8 mouse cellular contexts compared by ENCODE assay signal in the genomic region with DNA sequence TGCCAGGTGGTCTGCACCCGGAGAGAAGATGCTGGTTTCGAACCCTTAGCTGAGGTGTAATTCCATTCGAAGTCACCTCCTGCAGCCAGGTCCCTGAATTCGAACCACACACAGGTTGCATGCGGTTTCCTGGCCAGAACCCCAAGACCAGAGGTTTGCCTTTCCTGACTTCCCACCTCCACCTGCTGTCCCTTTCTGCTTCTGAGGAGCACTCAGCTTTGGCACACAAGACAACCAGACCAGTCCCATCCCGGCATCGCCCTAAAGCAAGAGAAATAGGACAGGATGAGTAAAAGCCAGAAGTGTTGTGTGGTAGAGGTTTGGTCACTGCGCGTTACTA. TPM values are rescaled to one million over a fixed set of nuclear protein-coding genes. Genes with fewer than 3 reads are reported as not detected.
DNase-seq lines count a peak whose midpoint lies in the region; ATAC-seq lines count a peak whose summit lies in the region.

No protein-coding gene starts in this region.

- H3K4me2 ChIP-seq in heart, embryonic 16.5 days (ENCODE audit: low read depth, low read length): peak overlapping the region; percentile 90
- H3K4me2 ChIP-seq in hindbrain, embryonic 13.5 days: peak overlapping the region; percentile 82
- H3K4me2 ChIP-seq in midbrain, embryonic 14.5 days (ENCODE audit: low read length): peak overlapping the region; percentile 81

- H3K27ac ChIP-seq in heart, embryonic 16.5 days (ENCODE audit: low read length): peak overlapping the region; percentile 96
- peak overlapping the region; percentile 87 for H3K27ac ChIP-seq in hindbrain, embryonic 13.5 days
- peak overlapping the region; percentile 89 for H3K27ac ChIP-seq in midbrain, embryonic 14.5 days (replicated peaks; ENCODE audit: low read depth, low read length)

- peaks cover 7% of the 10 kb centered on the region for H3K4me1 ChIP-seq in heart, embryonic 16.5 days (ENCODE audit: control insufficient read depth, insufficient read depth, low read length)
- peaks cover 16% of the 10 kb centered on the region for H3K4me1 ChIP-seq in hindbrain, embryonic 13.5 days (replicated peaks)
- H3K4me1 ChIP-seq in midbrain, embryonic 14.5 days (ENCODE audit: control insufficient read depth, insufficient read depth, low read length): peaks cover 20% of the 10 kb centered on the region

- 22% methylated on average over 9 of the region's 9 CpGs for WGBS in heart, embryonic 16.5 days
- WGBS in hindbrain, embryonic 13.5 days: 37% methylated on average over 9 of the region's 9 CpGs
- 38% methylated on average over 9 of the region's 9 CpGs for WGBS in midbrain, embryonic 14.5 days

- no peak for DNase-seq in heart, postnatal 4 days
- peak; percentile 32 for DNase-seq in ZHBTc4 (ENCODE audit: low read depth, low spot score)
- DNase-seq in midbrain, embryonic 14.5 days: no peak
- DNase-seq in gastrocnemius, postnatal 36 days: no peak
- DNase-seq in adipocyte (ENCODE audit: low spot score): no peak
- no peak for DNase-seq in urinary bladder, postnatal 10 days (ENCODE audit: low spot score)

- H3K9me3 ChIP-seq in heart, embryonic 16.5 days (replicated peaks; ENCODE audit: control insufficient read depth, low read length): no peaks in the 10 kb centered on the region
- H3K9me3 ChIP-seq in hindbrain, embryonic 13.5 days: no peaks in the 10 kb centered on the region
- H3K9me3 ChIP-seq in midbrain, embryonic 14.5 days (ENCODE audit: control insufficient read depth, low read length): no peaks in the 10 kb centered on the region

- no peaks in the 10 kb centered on the region for H3K27me3 ChIP-seq in heart, embryonic 16.5 days (ENCODE audit: control insufficient read depth, insufficient read depth, low read length)
- no peaks in the 10 kb centered on the region for H3K27me3 ChIP-seq in hindbrain, embryonic 13.5 days
- no peaks in the 10 kb centered on the region for H3K27me3 ChIP-seq in midbrain, embryonic 14.5 days (ENCODE audit: control insufficient read depth, insufficient read depth, low read length)

- no peak for ATAC-seq in heart, embryonic 16.5 days (replicated peaks; ENCODE audit: extremely low read depth, insufficient read depth, low FRiP score)
- ATAC-seq in hindbrain, embryonic 13.5 days (ENCODE audit: low FRiP score): no peak; the same call in 1 of the 2 replicates
- no peak for ATAC-seq in midbrain, embryonic 14.5 days (ENCODE audit: low FRiP score, low TSS enrichment)

- H3K4me3 ChIP-seq in heart, embryonic 16.5 days (ENCODE audit: low read length): peak overlapping the region; percentile 88
- H3K4me3 ChIP-seq in hindbrain, embryonic 13.5 days: peak overlapping the region; percentile 78
- H3K4me3 ChIP-seq in midbrain, embryonic 14.5 days (replicated peaks; ENCODE audit: low read depth, low read length): peak overlapping the region; percentile 80

- intact Hi-C loops in gastrocnemius, postnatal 36 days (cut with DNase I): loop anchor here (5.0 kb wide), 1 partner anchor 119 kb away; no protein-coding TSS in a partner anchor

- H3K9ac ChIP-seq in heart, embryonic 16.5 days (ENCODE audit: low read length): peak overlapping the region; percentile 84
- H3K9ac ChIP-seq in hindbrain, embryonic 13.5 days: peak overlapping the region; percentile 87
- H3K9ac ChIP-seq in midbrain, embryonic 14.5 days (replicated peaks; ENCODE audit: low read length): peak overlapping the region; percentile 88

- H3K36me3 ChIP-seq in heart, embryonic 16.5 days (ENCODE audit: control insufficient read depth, insufficient read depth): no peaks in the 10 kb centered on the region
- no peaks in the 10 kb centered on the region for H3K36me3 ChIP-seq in hindbrain, embryonic 13.5 days
- no peaks in the 10 kb centered on the region for H3K36me3 ChIP-seq in midbrain, embryonic 14.5 days (ENCODE audit: control insufficient read depth, insufficient read depth, low read length)

RNA-seq across cellular contexts. Expression of a gene that starts 0.5 kb away (rescaled TPM):
- polyA plus RNA-seq in heart, embryonic 16.5 days (2015; fragmentation: Nextera tagmentation; extraction: Ambion mirVana): 434 and 446 TPM in 2 replicates
- 100 to 1,000 TPM; 888 to 905 TPM for total RNA-seq in heart, postnatal 4 days (2021)
- 35.3 and 40.5 TPM in 2 replicates for polyA plus RNA-seq in hindbrain, embryonic 13.5 days (2015; fragmentation: Nextera tagmentation; extraction: Ambion mirVana)
- 47.2 and 51.8 TPM in 2 replicates for polyA plus RNA-seq in midbrain, embryonic 14.5 days (2014; fragmentation: Nextera tagmentation; extraction: Ambion mirVana)
- 10 to 100 TPM; 30.1 to 33.3 TPM for total RNA-seq in gastrocnemius, postnatal 36 days (2021)
